ENCODE assay signal across 19 mouse cellular contexts in genomic region chr6:120795422-120796086, GRCm38 (mm10). TPM values are rescaled to one million over a fixed set of nuclear protein-coding genes. Genes with fewer than 3 reads are reported as not detected.
DNase-seq lines count a peak whose midpoint lies in the region; ATAC-seq and TF ChIP-seq lines count a peak whose summit lies in the region.
"Had no signal": no experiment of that assay in that cellular context is flagged by ENCODE, and none has a peak within 500 bp of the region (broad histone marks: within the 10 kb centered on the region; RNA-seq: fewer than 3 reads in every experiment).

No protein-coding gene starts in this region.

- no peak for TF ChIP-seq POLR2A in MEL (IDR thresholded peaks at IDR 0.05; ENCODE audit: control insufficient read depth in 1 of 2, insufficient read depth in 1 of 2, low read depth in 1 of 2, low read length in 2 of 2, poor library complexity in 1 of 2)

- H3K36me3 ChIP-seq in MEL (ENCODE audit: control insufficient read depth in 1 of 2, insufficient read depth in 2 of 2, low read length in 2 of 2): peaks cover 18 to 24% of the 10 kb centered on the region in 2 experiments

- H3K27me3 ChIP-seq in MEL (ENCODE audit: control insufficient read depth in 1 of 2, insufficient read depth in 2 of 2, low read length in 2 of 2): no peaks in the 10 kb centered on the region
- H3K27me3 ChIP-seq: CH12.LX; embryonic facial prominence, embryonic 15.5 days; hindbrain, embryonic 12.5 days; midbrain, embryonic 15.5 days had no signal

- DNase-seq in A20 (ENCODE audit: low read depth, low spot score) (peak; percentile 58), MEL (ENCODE audit: low read depth, low spot score) (peak; percentile 79)
- DNase-seq in gastrocnemius, postnatal 14 days: peak; percentile 71
- no peak for DNase-seq in spleen, postnatal 36 days (ENCODE audit: low spot score in 2 of 2)
- no peak for DNase-seq in left cerebral cortex, postnatal 10 days (ENCODE audit: extremely low spot score in 1 of 2, low spot score in 2 of 2)
- DNase-seq in B cell, adult 2 months: no peak
- DNase-seq: adrenal gland, postnatal 14 days; embryo, embryonic 11 days; kidney, adult 8-10 months; kidney, postnatal 25 days; lung, adult 18-20 months; lung, postnatal 36 days; thymus, postnatal 36 days had no signal

- peak; percentile 76 to 88 for TF ChIP-seq EP300 in MEL (IDR thresholded peaks at IDR 0.05; ENCODE audit: low read depth in 1 of 2, low read length in 2 of 2)

- peaks cover 12 to 38% of the 10 kb centered on the region in 2 experiments for H3K4me1 ChIP-seq in MEL (ENCODE audit: control insufficient read depth in 1 of 2, insufficient read depth in 2 of 2, low read length in 2 of 2)
- H3K4me1 ChIP-seq: midbrain, embryonic 15.5 days had no signal

- H3K4me3 ChIP-seq in MEL (ENCODE audit: control insufficient read depth in 1 of 2, insufficient read depth in 1 of 2, low read depth in 2 of 2, low read length in 2 of 2): no peak overlapping the region
- H3K4me3 ChIP-seq: embryonic facial prominence, embryonic 15.5 days; hindbrain, embryonic 12.5 days; midbrain, embryonic 15.5 days had no signal

- peak; percentile 24 for ATAC-seq in megakaryocyte progenitor cell, adult 5-6 weeks (replicated peaks; ENCODE audit: poor library complexity)
- ATAC-seq: inflammation-experienced regulatory T-cells, adult 6 months; midbrain, embryonic 15.5 days had no signal

- H3K9me3 ChIP-seq in MEL (replicated peaks; ENCODE audit: insufficient read depth, low read length): no peaks in the 10 kb centered on the region
- H3K9me3 ChIP-seq: embryonic facial prominence, embryonic 15.5 days; hindbrain, embryonic 12.5 days; midbrain, embryonic 15.5 days had no signal

- no peak overlapping the region for H3K9ac ChIP-seq in MEL (ENCODE audit: control insufficient read depth, low read depth, low read length, poor library complexity, severe bottlenecking)
- H3K9ac ChIP-seq: embryonic facial prominence, embryonic 15.5 days; hindbrain, embryonic 12.5 days; midbrain, embryonic 15.5 days had no signal

- 0 out of 2 replicates have a peak, but pooled peaks have one; percentile 1 for TF ChIP-seq RAD21 in MEL (IDR thresholded peaks at IDR 0.05; ENCODE audit: low read depth, low read length)

- intact Hi-C loops in gastrocnemius, postnatal 14 days (cut with DNase I; ENCODE audit: low total_unique reads): no loop called here
- intact Hi-C loops in left cerebral cortex, postnatal 10 days (cut with DNase I): no loop called here

- peak overlapping the region; percentile 31; the same call in 1 of the 2 replicates for H3K27ac ChIP-seq in MEL (ENCODE audit: control insufficient read depth, low read depth, low read length)
- H3K27ac ChIP-seq: embryonic facial prominence, embryonic 15.5 days; hindbrain, embryonic 12.5 days; midbrain, embryonic 15.5 days had no signal

- no peak for TF ChIP-seq CTCF in MEL (IDR thresholded peaks at IDR 0.05 in 2 of 3, conservative IDR thresholded peaks at IDR 0.05 in 1 of 3; ENCODE audit: control insufficient read depth in 1 of 3, insufficient read depth in 1 of 3, low read depth in 2 of 3, low read length in 3 of 3, poor library complexity in 1 of 3, severe bottlenecking in 1 of 3)

- H3K79me2 ChIP-seq in MEL (ENCODE audit: control insufficient read depth, insufficient read depth, low read length, poor library complexity): no peaks in the 10 kb centered on the region

TF ChIP-seq in MEL, 35 proteins besides CTCF, POLR2A, EP300 and RAD21:
- no peak for TF ChIP-seq TBP (IDR thresholded peaks at IDR 0.05; ENCODE audit: low read depth, low read length)
- no peak for TF ChIP-seq E2F4 (IDR thresholded peaks at IDR 0.05; ENCODE audit: borderline replicate concordance, low read depth, low read length)
- no peak for TF ChIP-seq ZKSCAN1 (IDR thresholded peaks at IDR 0.05; ENCODE audit: low read depth, low read length)
- no peak for TF ChIP-seq UBTF (IDR thresholded peaks at IDR 0.05; ENCODE audit: borderline replicate concordance, insufficient read depth, low read depth, low read length)
- peak; percentile 51; the same call in 1 of the 2 replicates for TF ChIP-seq MYB (IDR thresholded peaks at IDR 0.05; ENCODE audit: low read depth, low read length)
- TF ChIP-seq ZC3H11A (IDR thresholded peaks at IDR 0.05; ENCODE audit: low read depth, low read length): peak; percentile 26; the same call in 1 of the 2 replicates
- no peak for TF ChIP-seq NRF1 (IDR thresholded peaks at IDR 0.05; ENCODE audit: insufficient read depth, low read depth, low read length, poor library complexity, severe bottlenecking)
- no peak for TF ChIP-seq CHD1 (IDR thresholded peaks at IDR 0.05; ENCODE audit: low read depth, low read length)
- TF ChIP-seq RCOR1 (IDR thresholded peaks at IDR 0.05; ENCODE audit: low read depth, low read length): peak; percentile 88
- peak; percentile 70 for TF ChIP-seq ETS1 (IDR thresholded peaks at IDR 0.05; ENCODE audit: low read depth, low read length)
- peak; percentile 72 for TF ChIP-seq TAL1 (IDR thresholded peaks at IDR 0.05; ENCODE audit: low read length)
- TF ChIP-seq JUND (IDR thresholded peaks at IDR 0.05; ENCODE audit: low read depth, low read length): no peak
- no peak for TF ChIP-seq BHLHE40 (IDR thresholded peaks at IDR 0.05; ENCODE audit: borderline replicate concordance, low read depth, low read length)
- TF ChIP-seq POLR2AphosphoS2 (IDR thresholded peaks at IDR 0.05; ENCODE audit: low read length): peak; percentile 39; the same call in 1 of the 2 replicates
- TF ChIP-seq SIN3A (IDR thresholded peaks at IDR 0.05; ENCODE audit: low read length): peak; percentile 55; the same call in 1 of the 2 replicates
- TF ChIP-seq TCF12 (IDR thresholded peaks at IDR 0.05; ENCODE audit: low read depth, low read length): peak; percentile 75
- peak; percentile 40; the same call in 1 of the 2 replicates for TF ChIP-seq MYC (IDR thresholded peaks at IDR 0.05; ENCODE audit: low read depth, low read length)
- 0 out of 2 replicates have a peak, but pooled peaks have one; percentile 24 for TF ChIP-seq NELFE (IDR thresholded peaks at IDR 0.05; ENCODE audit: low read depth, low read length)
- TF ChIP-seq GATA1 (IDR thresholded peaks at IDR 0.05; ENCODE audit: low read depth, low read length): peak; percentile 76
- TF ChIP-seq MXI1 (IDR thresholded peaks at IDR 0.05; ENCODE audit: low read depth, low read length): peak; percentile 44

RNA-seq across cellular contexts. Expression of gene Slc25a18, which starts 22.2 kb away (rescaled TPM):
- 0.12 TPM in 1 of 2 replicates, not detected in the other for total RNA-seq in MEL (2012; rRNA removed)
- under 1 TPM in 1 of 2 experiments, not detected in 1; 0.57 TPM for polyA plus RNA-seq in MEL (2012; ENCODE audit: insufficient read depth in 1 of 2, insufficient read length in 2 of 2, low read depth in 1 of 2, low replicate concordance in 2 of 2, missing spikeins in 1 of 2)
- under 1 TPM; 0.10 to 0.11 TPM for total RNA-seq in gastrocnemius, postnatal 14 days (2021)
- not detected in 2 replicates for total RNA-seq in megakaryocyte progenitor cell, adult 5-6 weeks (2015)
- total RNA-seq in megakaryocyte progenitor cell, adult 5-6 weeks (2017): not detected in 2 replicates
- total RNA-seq in left cerebral cortex, postnatal 10 days (2021): 10 to 100 TPM; 43.8 to 48.3 TPM

RNA-seq across cellular contexts. Expression of gene Atp6v1e1, which starts 27.0 kb away (rescaled TPM):
- 100 and 123 TPM in 2 replicates for total RNA-seq in MEL (2012; rRNA removed)
- 100 to 1,000 TPM in 1 of 2 experiments, not detected in 1; 129 TPM for polyA plus RNA-seq in MEL (2012; ENCODE audit: insufficient read depth in 1 of 2, insufficient read length in 2 of 2, low read depth in 1 of 2, low replicate concordance in 2 of 2, missing spikeins in 1 of 2)
- 100 to 1,000 TPM; 124 to 125 TPM for total RNA-seq in gastrocnemius, postnatal 14 days (2021)
- total RNA-seq in megakaryocyte progenitor cell, adult 5-6 weeks (2015): 139 and 152 TPM in 2 replicates
- total RNA-seq in megakaryocyte progenitor cell, adult 5-6 weeks (2017): 135 and 152 TPM in 2 replicates
- total RNA-seq in left cerebral cortex, postnatal 10 days (2021): 100 to 1,000 TPM; 415 to 438 TPM

RNA-seq across cellular contexts. Expression of gene Bcl2l13, which starts 40.5 kb away (rescaled TPM):
- 48.0 and 49.9 TPM in 2 replicates for total RNA-seq in MEL (2012; rRNA removed)
- polyA plus RNA-seq in MEL (2012; ENCODE audit: insufficient read depth in 1 of 2, insufficient read length in 2 of 2, low read depth in 1 of 2, low replicate concordance in 2 of 2, missing spikeins in 1 of 2): 10 to 100 TPM in 1 of 2 experiments, not detected in 1; 43.7 TPM
- 10 to 100 TPM; 44.3 to 49.2 TPM for total RNA-seq in gastrocnemius, postnatal 14 days (2021)
- 18.4 and 23.9 TPM in 2 replicates for total RNA-seq in megakaryocyte progenitor cell, adult 5-6 weeks (2015)
- 17.7 and 34.6 TPM in 2 replicates for total RNA-seq in megakaryocyte progenitor cell, adult 5-6 weeks (2017)
- total RNA-seq in left cerebral cortex, postnatal 10 days (2021): 10 to 100 TPM; 35.1 to 36.4 TPM

Comparison
In these comparisons a context has a peak if more than half of its experiments do, and no peak if none do; other contexts are left out.
1. DNase-seq: peak in A20 (single experiment), MEL (single experiment) and gastrocnemius, postnatal 14 days (single experiment); none in spleen, postnatal 36 days (0 of 2), left cerebral cortex, postnatal 10 days (0 of 2) and B cell, adult 2 months (0 of 2).
2. RNA of gene Slc25a18, which starts 22.2 kb away (total RNA-seq): 43.8 to 48.3 TPM in left cerebral cortex, postnatal 10 days; 0.12 TPM in MEL, 0.10 to 0.11 TPM in gastrocnemius, postnatal 14 days and not detected in megakaryocyte progenitor cell, adult 5-6 weeks; every median in the first group is over 10 times any median in the second.